Mouse (Mus musculus) spleen, adult 2 months (tissue): ENCODE results near the gene Rabepk. TPM values are rescaled to one million over a fixed set of nuclear protein-coding genes. Genes with fewer than 3 reads are reported as not detected.

ENCODE experiments used
- DNase-seq, 2 experiments: peaks; one replicate each; pipeline versions ENCODE4 v3.0.0 to v3.0.0-alpha.2; 2012 to 2021; ENCODE audit warnings: low spot score in 2 of 2, low read depth in 1 of 2
- H3K27ac ChIP-seq: fragments of 200-500 bp; 2 replicates; pipeline ENCODE4 v1.5.1; 2012; ENCODE audit warnings: low read length, inconsistent platforms; ENCODE audit not compliant: insufficient read depth
- H3K27me3 ChIP-seq: fragments of 200-500 bp; 2 replicates; pipeline ENCODE4 v1.6.1; 2012; ENCODE audit warnings: mild to moderate bottlenecking, moderate library complexity, low read length, inconsistent platforms; ENCODE audit not compliant: control insufficient read depth, insufficient read depth
- H3K36me3 ChIP-seq: fragments of 200-500 bp; 2 replicates; pipeline ENCODE4 v1.6.1; 2012; ENCODE audit warnings: mild to moderate bottlenecking, low read length, inconsistent platforms; ENCODE audit not compliant: control insufficient read depth, insufficient read depth
- H3K4me1 ChIP-seq: fragments of 200-500 bp; 2 replicates; pipeline ENCODE4 v1.6.1; 2011; ENCODE audit warnings: inconsistent platforms; ENCODE audit not compliant: control insufficient read depth, insufficient read depth, insufficient read length
- H3K4me3 ChIP-seq: fragments of 200-500 bp; 2 replicates; pipeline ENCODE4 v1.5.1; 2011; ENCODE audit warnings: mild to moderate bottlenecking, inconsistent platforms; ENCODE audit not compliant: insufficient read depth, insufficient read length; ENCODE audit errors: extremely low read depth
- CTCF ChIP-seq: fragments of 200-500 bp; IDR thresholded peaks from 2 replicates; pipeline ENCODE4 v1.5.1; 2011; ENCODE audit warnings: mild to moderate bottlenecking, inconsistent platforms; ENCODE audit not compliant: insufficient read depth, insufficient read length, insufficient replicate concordance; ENCODE audit errors: extremely low read depth
- POLR2A ChIP-seq: fragments of 200-500 bp; IDR thresholded peaks from 2 replicates; pipeline ENCODE4 v1.6.1; 2011; ENCODE audit warnings: low read depth, low read length, inconsistent platforms
- WGBS: fragments of 180-500 bp; shearing (Covaris S2); methylation state at CpG from one replicate; pipeline ENCODE4 v1.1.7; 2018; 5-methylcytosine and 5-hydroxymethylcytosine counted together
- polyA plus RNA-seq: library from polyadenylated mRNA; depleted of rRNA; stranded (reverse); fragments of >200 nt; gene quantifications from 2 replicates; pipeline ENCODE4 v1.2.3, GENCODE M21; 2012

Rabepk gene
- polyA plus RNA-seq, 1 experiment = 16.7 TPM

- Histone ChIP-seq H3K27ac (no peak overlapping the region; the same call in 1 of the 2 replicates), H3K4me3 (no peak overlapping the region), H3K36me3 (peaks cover 27% of the 10 kb centered on the region), H3K4me1 (no peaks in the 10 kb centered on the region), H3K27me3 (no peaks in the 10 kb centered on the region)
- no peak for DNase-seq
- TF ChIP-seq CTCF = no peak
- TF ChIP-seq POLR2A = no peak
- WGBS = 85% methylated on average over 14 of the region's 14 CpGs
Measured at GRCm38 (mm10) chr2:34783064-34784020, 16.4 kb downstream of the Rabepk start.

DNA sequence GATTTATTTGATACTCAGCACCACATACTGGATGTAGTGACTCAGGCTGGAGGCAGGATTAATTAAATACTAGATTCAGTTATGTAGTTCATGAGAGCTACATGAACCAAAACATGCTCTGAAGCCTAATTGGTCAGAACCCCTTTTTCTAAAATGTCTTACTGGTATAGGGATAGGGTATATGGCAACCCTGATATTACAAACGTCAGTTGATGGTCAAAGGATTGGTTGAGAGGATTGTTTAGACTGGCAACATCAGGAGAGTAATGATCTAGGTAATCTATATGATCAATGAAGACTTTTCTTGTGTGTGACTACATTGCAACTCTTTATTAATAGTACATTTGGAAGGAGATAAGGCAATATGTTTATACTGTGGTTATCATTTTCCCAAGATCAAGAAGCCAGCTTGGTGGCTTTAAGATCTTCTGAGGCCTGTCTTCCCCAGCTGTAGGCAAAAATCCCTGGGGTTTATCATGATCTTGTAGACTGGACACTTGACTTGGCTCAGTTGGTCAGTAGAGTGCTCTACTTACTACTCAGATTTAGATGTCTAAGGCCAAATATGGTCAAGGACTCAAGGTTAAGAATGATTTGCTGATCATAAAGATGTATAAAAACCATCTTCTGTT, 22.4 kb downstream of the Rabepk start:
- DNase-seq = no peak
- no peaks in the 10 kb centered on the region for H3K27me3 ChIP-seq
- H3K4me1 ChIP-seq = peaks cover 9% of the 10 kb centered on the region
- 77% methylated on average over 1 of the region's 1 CpGs for WGBS
- no peak overlapping the region for H3K27ac ChIP-seq
- peaks cover 50% of the 10 kb centered on the region for H3K36me3 ChIP-seq
- no peak overlapping the region for H3K4me3 ChIP-seq
- TF ChIP-seq CTCF (no peak), POLR2A (no peak)

GRCm38 (mm10) chr2:34774493-34774892, 25.2 kb downstream of the Rabepk start:
- Histone ChIP-seq H3K4me1 (peaks cover 9% of the 10 kb centered on the region), H3K27ac (no peak overlapping the region), H3K4me3 (no peak overlapping the region), H3K36me3 (peaks cover 45% of the 10 kb centered on the region), H3K27me3 (no peaks in the 10 kb centered on the region)
- TF ChIP-seq POLR2A (no peak), CTCF (no peak)
- no peak for DNase-seq
- WGBS = 88% methylated on average over 6 of the region's 6 CpGs

- TF ChIP-seq POLR2A = no peak
- TF ChIP-seq CTCF = no peak
- Histone ChIP-seq H3K4me1 (peaks cover 9% of the 10 kb centered on the region), H3K36me3 (peaks cover 40% of the 10 kb centered on the region), H3K27ac (no peak overlapping the region), H3K27me3 (no peaks in the 10 kb centered on the region), H3K4me3 (no peak overlapping the region)
- 84% methylated on average over 4 of the region's 4 CpGs for WGBS
- no peak for DNase-seq
Measured at GRCm38 (mm10) chr2:34773673-34774072, 26.0 kb downstream of the Rabepk start.

DNA sequence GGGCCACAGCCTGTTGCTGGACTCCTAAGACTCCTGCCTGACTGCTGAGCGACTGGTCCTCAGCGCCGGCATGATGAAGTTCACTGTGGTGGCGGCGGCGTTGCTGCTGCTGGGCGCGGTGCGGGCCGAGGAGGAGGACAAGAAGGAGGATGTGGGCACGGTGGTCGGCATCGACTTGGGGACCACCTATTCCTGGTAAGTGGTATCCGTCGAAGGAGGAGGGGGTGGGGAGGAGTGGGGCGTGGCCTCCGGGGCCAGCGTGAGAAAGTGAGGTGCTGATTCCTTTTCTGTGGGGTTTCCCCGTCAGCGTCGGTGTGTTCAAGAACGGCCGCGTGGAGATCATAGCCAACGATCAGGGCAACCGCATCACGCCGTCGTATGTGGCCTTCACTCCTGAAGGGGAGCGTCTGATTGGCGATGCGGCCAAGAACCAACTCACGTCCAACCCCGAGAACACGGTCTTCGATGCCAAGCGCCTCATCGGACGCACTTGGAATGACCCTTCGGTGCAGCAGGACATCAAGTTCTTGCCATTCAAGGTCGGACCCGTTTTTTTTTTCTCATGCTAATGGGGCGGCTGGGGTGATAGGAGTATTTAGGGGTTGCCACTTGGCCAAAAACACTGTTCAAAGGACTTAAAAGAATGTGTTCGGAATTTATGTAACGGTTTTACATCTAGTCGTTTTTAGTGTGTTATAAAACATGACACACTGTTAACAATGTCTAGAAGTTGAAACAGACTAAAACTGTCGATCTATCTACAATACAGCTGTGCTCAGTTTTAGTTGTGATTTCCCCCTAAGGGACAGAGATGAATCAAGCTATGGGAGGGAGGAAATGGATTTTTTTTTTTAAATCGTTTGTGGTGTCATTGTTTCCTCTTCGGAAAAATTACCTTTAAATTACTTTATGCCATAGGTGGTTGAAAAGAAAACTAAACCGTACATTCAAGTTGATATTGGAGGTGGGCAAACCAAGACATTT, 27.2 kb downstream of the Rabepk start:
- TF ChIP-seq POLR2A (no peak), CTCF (no peak)
- peak overlapping the region; percentile 94 for H3K4me3 ChIP-seq
- H3K27me3 ChIP-seq = no peaks in the 10 kb centered on the region
- H3K27ac ChIP-seq = peak overlapping the region; percentile 96
- 1% methylated on average over 50 of the region's 50 CpGs for WGBS
- peaks cover 9% of the 10 kb centered on the region for H3K4me1 ChIP-seq
- H3K36me3 ChIP-seq = peaks cover 36% of the 10 kb centered on the region
- peak; percentile 57 to 67 for DNase-seq

DNA sequence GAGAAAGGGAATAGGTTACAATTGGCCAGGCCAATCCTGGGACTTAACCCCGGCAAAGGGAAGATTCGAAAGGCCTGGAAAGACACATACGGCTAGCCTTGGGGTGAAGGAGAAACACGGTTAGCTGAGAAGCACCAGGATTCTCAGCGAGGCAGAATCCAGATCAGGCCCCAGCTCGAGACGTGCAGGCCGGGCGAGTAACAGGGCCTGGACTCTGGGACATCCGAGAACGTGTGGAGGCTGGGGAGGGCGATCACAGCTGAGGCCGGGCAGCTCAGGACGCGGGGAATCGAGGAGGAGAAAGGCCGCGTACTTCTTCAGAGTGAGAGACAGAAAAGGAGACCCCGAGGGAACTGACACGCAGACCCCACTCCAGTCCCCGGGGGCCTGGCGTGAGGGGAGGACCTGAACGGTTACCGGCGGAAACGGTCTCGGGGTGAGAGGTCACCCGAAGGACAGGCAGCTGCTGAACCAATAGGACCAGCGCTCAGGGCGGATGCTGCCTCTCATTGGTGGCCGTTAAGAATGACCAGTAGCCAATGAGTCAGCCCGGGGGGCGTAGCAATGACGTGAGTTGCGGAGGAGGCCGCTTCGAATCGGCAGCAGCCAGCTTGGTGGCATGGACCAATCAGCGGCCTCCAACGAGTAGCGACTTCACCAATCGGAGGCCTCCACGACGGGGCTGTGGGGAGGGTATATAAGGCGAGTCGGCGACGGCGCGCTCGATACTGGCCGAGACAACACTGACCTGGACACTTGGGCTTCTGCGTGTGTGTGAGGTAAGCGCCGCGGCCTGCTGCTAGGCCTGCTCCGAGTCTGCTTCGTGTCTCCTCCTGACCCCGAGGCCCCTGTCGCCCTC, 28.1 kb downstream of the Rabepk start, which contains the start of gene Hspa5:
Gene Hspa5 (plus strand): TSS at position 603 of the 859 bp plus-strand sequence.
- WGBS = under 1% methylated on average over 60 of the region's 60 CpGs
- peak within 1 kb of the TSS; percentile 94 for H3K4me3 ChIP-seq
- H3K27me3 ChIP-seq = no peaks in the 10 kb centered on the region
- TF ChIP-seq POLR2A = peak; percentile 100
- no peak for TF ChIP-seq CTCF
- DNase-seq = peak; percentile 99
- peaks cover 29% of the 10 kb centered on the region for H3K36me3 ChIP-seq
- H3K4me1 ChIP-seq = peaks cover 9% of the 10 kb centered on the region
- H3K27ac ChIP-seq = peak within 1 kb of the TSS; percentile 96
